Mouse (Mus musculus) ES-Bruce4 (cell line): ENCODE measurements around the gene Mturn.

Experiments
- CTCF ChIP-seq: IDR thresholded peaks from one replicate; pipeline ENCODE4 v1.8.1; 2011; ENCODE audit warnings: low read depth, low read length
- EP300 ChIP-seq: IDR thresholded peaks from 2 replicates; pipeline ENCODE4 v1.6.1; 2011; ENCODE audit warnings: low read depth, low read length; ENCODE audit not compliant: insufficient read depth
- POLR2A ChIP-seq: IDR thresholded peaks from one replicate; pipeline ENCODE4 v1.8.1; 2011; ENCODE audit warnings: low read length; ENCODE audit not compliant: insufficient read depth

DNA sequence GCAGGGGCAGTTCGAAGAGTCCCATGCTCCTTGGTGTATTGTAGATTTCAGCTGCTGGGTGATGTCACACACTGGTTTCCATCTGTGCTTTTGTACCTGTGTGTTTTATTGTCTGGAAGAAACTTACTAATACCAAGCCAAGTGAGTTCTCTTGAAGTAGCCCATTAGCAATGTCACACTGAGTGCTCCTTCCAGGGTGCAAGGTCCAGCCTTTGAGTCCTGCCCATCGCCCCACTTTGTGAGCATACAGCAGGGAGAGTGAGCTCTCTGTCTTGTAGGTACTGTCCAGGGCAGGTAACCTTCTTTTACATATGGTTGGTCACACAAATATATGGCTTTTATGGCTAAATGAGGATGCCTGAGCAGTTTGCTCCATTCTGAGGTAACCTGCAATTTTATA is 19.1 kb downstream of the Mturn start:
- TF ChIP-seq CTCF (no peak), POLR2A (no peak), EP300 (no peak)
